Mouse (Mus musculus) spleen, postnatal 36 days (tissue): ENCODE data around the gene Cebpa.

Source experiments
- DNase-seq, 2 experiments: peaks; one replicate each; pipeline ENCODE4 v3.0.0; 2022; ENCODE audit warnings: low spot score in 2 of 2, mixed read lengths in 1 of 2

The Cebpa gene

DNA sequence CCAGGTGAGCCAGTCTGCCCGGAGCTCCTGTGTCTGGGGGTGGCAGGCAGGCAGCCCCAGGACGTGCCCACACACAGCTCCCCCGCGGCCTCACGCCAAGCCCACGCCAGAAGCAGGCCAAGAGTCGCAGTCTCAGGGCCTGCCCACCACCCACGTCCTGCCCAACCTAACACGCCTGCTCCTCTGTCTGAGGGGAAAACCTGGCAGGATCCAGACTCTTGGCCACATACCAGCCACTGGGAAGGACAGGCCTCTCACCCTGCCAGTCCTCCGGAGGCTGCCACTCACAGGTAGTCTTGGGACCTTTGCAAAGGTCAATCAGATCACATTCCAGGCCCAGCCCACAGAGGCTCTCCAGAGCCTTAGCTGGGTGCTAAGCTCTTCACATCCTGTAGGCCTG is 27.2 kb downstream of the Cebpa start:
- DNase-seq, result no peak

DNA sequence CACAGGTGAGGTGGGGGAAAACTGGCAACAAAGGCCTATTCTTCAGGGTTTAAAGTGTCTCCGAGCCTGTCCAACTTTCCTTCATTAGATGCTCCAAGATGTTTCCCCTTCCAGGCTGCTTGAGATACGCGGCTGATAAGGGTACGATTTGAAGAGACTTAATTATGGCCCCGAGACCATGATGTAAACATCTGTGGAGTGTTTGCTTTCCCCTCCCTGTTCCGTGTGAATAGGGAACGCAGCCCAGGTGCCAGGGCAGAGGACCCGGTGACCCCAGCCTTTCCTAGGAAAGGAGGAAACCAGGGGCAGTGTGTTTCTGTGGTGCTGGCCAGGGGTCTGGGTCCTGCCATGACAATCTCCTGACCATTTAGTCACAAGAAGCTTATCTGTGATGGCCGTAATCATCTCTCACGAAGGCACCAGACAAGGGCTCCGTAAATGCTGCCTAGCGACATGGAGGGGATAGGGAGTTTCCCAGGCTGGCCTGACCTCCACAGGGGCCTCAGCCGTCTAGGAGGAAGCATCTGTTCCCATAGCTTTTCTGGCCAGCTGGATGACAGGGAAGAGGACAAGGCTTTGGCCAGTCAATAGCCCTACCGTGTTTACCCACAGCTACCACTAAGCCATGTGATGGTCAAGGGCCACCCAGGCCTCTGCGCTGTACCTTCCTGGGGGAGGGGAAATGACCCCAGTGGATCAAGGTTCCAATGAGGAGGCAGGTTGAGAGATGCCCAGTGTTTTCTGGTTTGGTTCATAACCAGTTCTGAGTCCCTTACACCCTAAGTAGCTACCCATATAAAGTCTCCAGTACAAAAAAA is 30.7 kb downstream of the Cebpa start:
- no peak for DNase-seq

DNA sequence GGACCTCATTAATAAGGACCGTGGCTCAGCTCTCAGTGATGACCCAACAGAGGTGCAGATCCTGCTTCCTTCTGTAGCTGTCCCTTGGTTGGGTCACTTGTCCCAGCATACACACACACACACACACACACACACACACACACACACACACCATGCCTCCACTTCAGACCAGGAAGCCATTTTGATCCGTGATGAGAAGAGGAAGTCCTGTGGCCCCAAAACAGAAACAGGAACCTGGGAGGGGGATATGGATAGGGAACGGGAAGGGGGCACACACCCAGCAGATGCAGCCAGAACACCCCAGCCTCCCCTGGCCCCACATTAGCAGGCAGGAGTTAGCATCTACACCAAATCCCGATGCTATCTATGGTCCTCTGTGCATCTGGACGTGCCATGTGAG is 31.8 kb downstream of the Cebpa start:
- DNase-seq, result no peak

DNA sequence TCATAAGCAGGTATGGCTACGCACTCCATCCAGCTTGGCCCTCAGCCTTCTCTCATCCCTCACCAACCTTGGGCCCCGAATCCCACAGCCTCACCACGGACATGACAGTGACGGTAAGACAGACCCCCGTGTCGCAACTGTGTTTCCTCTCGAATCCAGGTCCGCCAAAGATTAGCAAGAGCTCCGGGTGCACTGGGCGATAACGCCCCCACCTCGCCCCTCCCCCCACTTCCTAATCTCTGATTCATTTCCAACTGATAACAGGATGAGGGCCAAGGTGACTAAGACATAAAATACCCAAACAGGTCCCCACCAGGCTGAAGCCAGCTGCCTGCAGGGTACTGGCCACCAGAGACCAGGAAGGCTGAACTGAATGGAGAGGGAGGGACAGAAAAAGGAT is 35.4 kb downstream of the Cebpa start:
- DNase-seq, result no peak

DNA sequence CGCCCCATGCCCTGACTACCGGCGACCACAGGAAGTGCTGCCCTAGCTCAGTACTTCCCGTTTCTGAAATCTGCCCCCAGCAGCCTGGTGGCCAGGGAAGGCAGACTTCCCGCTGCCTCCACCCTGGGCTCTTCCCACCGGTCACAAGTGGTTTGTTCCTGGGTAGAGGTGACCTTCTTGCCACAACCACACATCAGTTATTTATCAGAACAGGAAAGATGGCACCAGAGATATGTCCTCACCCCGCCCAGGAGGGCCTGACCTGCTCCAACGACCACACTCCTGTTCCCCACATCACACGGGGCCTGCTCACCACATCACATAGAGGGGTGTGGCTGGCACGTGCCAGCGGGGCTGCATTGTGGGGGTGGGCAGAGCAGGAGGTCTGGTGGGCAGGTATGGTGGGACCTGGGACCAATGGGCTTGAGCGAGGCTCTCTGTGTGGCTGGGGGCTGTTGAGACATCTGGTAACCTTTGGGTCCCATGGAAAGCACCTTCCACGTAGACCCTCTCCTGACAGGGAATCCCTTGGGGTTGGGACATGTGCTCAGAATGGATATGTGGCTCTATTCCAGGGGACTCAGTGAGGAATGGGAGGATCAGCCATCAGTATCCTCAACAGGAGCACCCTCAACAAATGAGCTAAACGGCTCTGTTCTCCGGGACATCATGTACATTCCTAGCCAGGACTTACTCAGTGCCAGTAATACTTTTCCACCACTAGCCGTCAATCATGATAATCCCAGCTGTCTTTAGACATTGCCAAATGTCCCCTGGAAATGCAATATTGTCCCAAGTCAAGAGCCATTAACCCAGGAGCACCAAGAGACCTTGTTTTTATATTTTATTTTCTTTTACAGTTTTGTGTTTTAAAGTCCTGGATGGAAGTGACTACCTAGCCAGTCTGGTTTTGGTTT is 37.7 kb downstream of the Cebpa start:
- peak in 1 of 2 experiments; percentile 21 for DNase-seq

DNA sequence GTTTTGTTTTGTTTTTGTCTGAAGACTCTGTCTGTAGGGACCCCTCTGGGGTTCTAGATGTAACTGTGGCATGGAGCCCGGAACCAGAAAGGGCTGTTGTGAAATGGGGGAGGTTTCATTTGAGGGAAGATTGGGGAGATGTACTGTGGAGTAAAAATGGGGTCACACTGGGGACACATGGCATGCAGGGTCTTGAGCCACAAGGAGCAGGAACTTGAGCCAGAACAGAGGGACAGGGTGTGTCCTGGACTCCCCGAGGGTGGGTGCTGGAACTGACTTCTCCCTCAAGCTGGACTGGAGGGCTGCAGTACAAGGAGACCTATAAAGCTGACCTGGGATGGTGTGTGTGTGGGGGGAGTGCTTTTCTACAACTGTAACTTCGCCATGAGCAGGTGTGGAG is 38.4 kb downstream of the Cebpa start:
- DNase-seq, result no peak

DNA sequence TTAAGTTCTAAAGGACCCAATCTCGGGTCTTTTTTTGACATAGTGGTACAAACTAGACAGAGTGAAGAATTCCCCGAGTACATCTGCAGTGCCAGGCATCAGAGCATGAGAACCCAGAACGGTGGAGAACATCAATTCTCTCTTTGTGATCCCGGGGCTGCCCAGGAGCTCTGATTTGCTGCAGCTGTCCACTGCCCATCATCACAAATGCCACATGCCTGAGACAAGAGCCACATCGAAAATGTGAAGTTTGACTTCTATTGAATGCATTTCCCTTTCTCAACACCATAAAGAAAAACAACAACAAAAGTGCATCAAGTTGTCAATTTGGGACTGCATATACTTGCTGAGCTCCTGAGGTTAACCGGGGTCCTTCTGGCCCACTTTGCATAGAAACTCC is 43.4 kb downstream of the Cebpa start:
- no peak for DNase-seq

DNA sequence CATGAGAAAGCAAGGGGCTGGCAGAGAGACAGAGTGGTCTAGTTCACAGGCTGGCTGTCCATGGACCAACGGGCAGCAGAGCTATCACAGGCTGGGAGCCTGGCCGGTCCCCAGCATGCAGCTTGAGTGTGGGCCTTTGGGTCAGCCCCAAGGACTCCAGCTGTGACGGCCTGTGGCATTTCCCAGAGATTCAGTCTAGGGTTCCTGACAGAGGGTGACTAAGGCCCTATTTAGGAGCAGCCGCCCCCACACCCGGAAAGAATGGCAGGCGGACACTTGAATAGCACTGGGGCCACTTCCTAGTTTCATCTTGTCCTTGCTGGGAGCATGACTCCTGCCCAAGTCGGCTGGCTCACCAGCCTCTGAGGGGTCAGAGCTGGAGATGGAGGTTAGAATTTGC is 44.5 kb downstream of the Cebpa start:
- DNase-seq, result no peak

DNA sequence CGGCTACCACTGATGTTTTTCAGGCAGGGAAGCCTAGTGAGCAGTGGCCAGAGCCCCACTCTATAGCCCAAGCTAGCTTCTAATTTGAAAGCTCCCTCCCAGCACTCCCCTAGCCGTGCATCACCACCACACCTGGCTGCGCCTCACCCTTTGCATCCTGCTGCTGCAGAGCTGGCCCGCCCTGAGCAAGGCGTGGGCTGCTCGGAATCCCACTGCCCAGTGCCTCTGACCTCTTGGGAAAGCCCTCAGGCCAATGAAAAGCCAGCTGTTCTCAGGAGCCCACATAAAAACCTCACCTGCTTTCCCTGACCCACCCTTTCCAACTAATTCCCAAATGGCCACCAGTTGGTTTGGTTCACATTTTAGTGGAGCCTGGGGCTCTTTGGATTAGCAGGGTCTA is 45.0 kb downstream of the Cebpa start:
- DNase-seq, result no peak

DNA sequence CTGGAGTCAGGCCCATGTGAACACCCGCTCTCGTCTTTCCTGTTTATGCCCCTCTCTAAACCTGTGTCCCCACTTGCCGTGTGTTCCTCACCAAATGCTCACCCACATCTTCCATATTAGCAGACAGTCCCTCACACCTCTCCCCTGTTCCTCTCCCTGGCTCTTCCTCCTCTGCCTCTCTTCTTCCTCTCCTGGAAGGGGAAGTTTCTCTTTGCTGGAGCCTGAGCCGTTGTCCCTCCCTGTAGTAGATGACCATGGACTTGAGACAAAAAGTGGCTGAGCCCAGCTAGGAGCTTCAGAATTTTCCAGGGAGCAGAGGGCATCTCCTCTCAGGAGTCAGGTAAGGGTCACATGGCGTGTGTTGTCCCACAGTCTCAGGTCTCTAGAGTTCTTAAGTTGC is 47.9 kb downstream of the Cebpa start:
- no peak for DNase-seq

DNA sequence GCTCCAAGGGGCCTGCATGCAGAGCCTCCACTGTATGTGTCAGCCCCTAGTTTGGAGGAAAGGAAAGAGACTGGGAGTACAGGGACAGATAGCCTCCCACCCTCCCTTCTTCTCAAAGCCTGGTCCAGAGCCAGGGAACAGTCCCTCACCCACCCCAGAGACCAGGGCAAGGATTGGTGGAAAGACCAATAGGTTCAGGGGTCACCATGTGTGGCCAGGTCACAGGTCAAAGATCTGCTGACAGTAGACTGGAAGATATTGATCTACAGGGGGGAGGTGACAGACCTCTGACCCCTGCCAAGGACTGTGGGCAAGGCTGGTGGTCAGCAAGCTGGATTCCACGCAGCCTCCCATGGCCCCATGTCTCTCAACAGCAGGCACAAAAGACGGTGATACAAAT is 48.8 kb downstream of the Cebpa start:
- DNase-seq, result no peak

DNA sequence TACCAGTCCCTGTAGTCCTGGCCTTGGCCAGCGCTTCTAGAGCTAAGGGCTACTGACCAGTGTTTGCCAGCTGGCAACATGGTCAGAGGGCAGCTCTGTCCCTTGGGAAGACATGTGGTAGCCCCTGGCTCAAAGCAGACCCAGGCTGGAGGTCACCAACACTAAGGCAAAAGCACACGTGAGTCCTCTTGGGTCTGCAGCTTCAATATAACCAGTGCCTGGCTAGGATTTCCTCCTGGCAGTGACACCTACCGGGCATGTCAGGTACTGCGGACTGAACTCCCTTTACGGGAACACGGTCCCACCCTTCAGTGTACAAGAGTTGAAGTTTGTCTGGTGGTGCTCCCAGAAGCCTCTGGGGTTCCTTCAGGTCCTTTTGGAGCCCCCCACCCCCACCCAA is 50.2 kb downstream of the Cebpa start:
- peak; percentile 60 to 62 for DNase-seq
